Mouse (Mus musculus) G1E (cell line): ENCODE data around the gene Sp7. TPM values are rescaled to one million over a fixed set of nuclear protein-coding genes. Genes with fewer than 3 reads are reported as not detected.

Experiments used
- ATAC-seq: 2 replicates; pipeline ENCODE4 v1.8.0; 2016; ENCODE audit warnings: mild to moderate bottlenecking; ENCODE audit not compliant: insufficient number of reproducible peaks, poor library complexity, low FRiP score, severe bottlenecking; ENCODE audit errors: extremely low read depth
- DNase-seq: peaks from one replicate; pipeline ENCODE4 v3.0.0; 2012; ENCODE audit warnings: low spot score
- H3K27me3 ChIP-seq: 2 replicates; pipeline ENCODE4 v1.6.1; 2012; ENCODE audit warnings: mild to moderate bottlenecking, low read length, inconsistent platforms; ENCODE audit not compliant: insufficient read depth
- H3K36me3 ChIP-seq: replicated peaks from 2 replicates; pipeline ENCODE3; 2012; ENCODE audit warnings: mild to moderate bottlenecking, inconsistent platforms
- H3K4me1 ChIP-seq: 2 replicates; pipeline ENCODE4 v1.6.1; 2012; ENCODE audit warnings: low read depth, low read length, inconsistent platforms, mixed read lengths; ENCODE audit not compliant: insufficient read depth
- H3K4me3 ChIP-seq: 2 replicates; pipeline ENCODE4 v1.5.1; 2012; ENCODE audit warnings: low read depth, mild to moderate bottlenecking, inconsistent platforms, low read length, moderate library complexity, mixed read lengths
- H3K9me3 ChIP-seq: replicated peaks from 2 replicates; pipeline ENCODE4 v1.6.1; 2012; ENCODE audit warnings: inconsistent platforms
- CTCF ChIP-seq: IDR thresholded peaks from 2 replicates; pipeline ENCODE4 v1.5.1; 2012; ENCODE audit warnings: low read depth, low read length, inconsistent platforms, mixed read lengths
- GATA1 ChIP-seq: IDR thresholded peaks from 2 replicates; pipeline ENCODE4 v1.6.1; 2012; ENCODE audit warnings: borderline replicate concordance, low read length, inconsistent platforms, mixed read lengths
- GATA2 ChIP-seq: IDR thresholded peaks from 2 replicates; pipeline ENCODE4 v1.6.1; 2012; ENCODE audit warnings: low read depth, low read length, inconsistent platforms, borderline replicate concordance
- POLR2AphosphoS5 ChIP-seq: IDR thresholded peaks from 2 replicates; pipeline ENCODE4 v1.6.1; 2012; ENCODE audit warnings: low read depth, low read length, inconsistent platforms; ENCODE audit not compliant: insufficient replicate concordance
- TAL1 ChIP-seq: conservative IDR thresholded peaks from 2 replicates; pipeline ENCODE4 v1.6.1; 2012; ENCODE audit warnings: low read depth, low read length, inconsistent platforms, mixed read lengths
- polyA plus RNA-seq: library from polyadenylated mRNA; stranded (reverse); fragments of >175 nt; gene quantifications from 2 replicates; pipeline ENCODE4 v1.2.3, GENCODE M21; 2012
- total RNA-seq, 2 experiments: library from RNA; stranded (forward) in 1 of 2; stranded (reverse) in 1 of 2; fragments of 200-1000 nt in 1 of 2; fragments of >200 nt in 1 of 2; fragmentation: Nextera tagmentation in 1 of 2; gene quantifications; 2 replicates each; pipeline ENCODE4 v1.2.3; 2014 to 2017

Sp7 gene
- total RNA-seq (2014; fragmentation: Nextera tagmentation) (not detected in 2 replicates), total RNA-seq (2017) (0.06 and 0.16 TPM in 2 replicates), polyA plus RNA-seq (not detected in 2 replicates)

- Histone ChIP-seq H3K4me1 (peaks cover 34% of the 10 kb centered on the region), H3K9me3 (no peaks in the 10 kb centered on the region), H3K4me3 (no peak within 1 kb of the TSS; the same call in 1 of the 2 replicates), H3K27me3 (peaks cover 79% of the 10 kb centered on the region), H3K36me3 (no peaks in the 10 kb centered on the region)
- DNase-seq (no peak), ATAC-seq (no peak)
- TF ChIP-seq GATA2 (no peak), GATA1 (no peak), POLR2AphosphoS5 (no peak), CTCF (no peak), TAL1 (no peak)
Observed at GRCm38 (mm10) chr15:102366733-102367344, at the start of gene Sp7. TSS of gene Sp7 (minus strand) at chr15:102367182.

GRCm38 (mm10) chr15:102413687-102414086 is 46.7 kb upstream of the Sp7 start:
- Histone ChIP-seq H3K4me3 (no peak overlapping the region), H3K36me3 (peaks cover 67% of the 10 kb centered on the region), H3K4me1 (peaks cover 33% of the 10 kb centered on the region), H3K27me3 (no peaks in the 10 kb centered on the region), H3K9me3 (no peaks in the 10 kb centered on the region)
- no peak for ATAC-seq
- no peak for TF ChIP-seq TAL1
- no peak for TF ChIP-seq POLR2AphosphoS5
- TF ChIP-seq CTCF, result no peak
- no peak for TF ChIP-seq GATA2
- TF ChIP-seq GATA1, result no peak
- DNase-seq, result no peak

GRCm38 (mm10) chr15:102411077-102411476 is 44.1 kb upstream of the Sp7 start:
- ATAC-seq, result no peak
- Histone ChIP-seq H3K9me3 (no peaks in the 10 kb centered on the region), H3K27me3 (no peaks in the 10 kb centered on the region), H3K36me3 (peaks cover 68% of the 10 kb centered on the region), H3K4me3 (no peak overlapping the region; the same call in 1 of the 2 replicates), H3K4me1 (peaks cover 49% of the 10 kb centered on the region)
- no peak for TF ChIP-seq GATA1
- no peak for TF ChIP-seq CTCF
- TF ChIP-seq POLR2AphosphoS5, result no peak
- TF ChIP-seq TAL1, result no peak
- no peak for TF ChIP-seq GATA2
- DNase-seq, result no peak

GRCm38 (mm10) chr15:102409286-102409685 is 42.3 kb upstream of the Sp7 start:
- ATAC-seq, result no peak
- Histone ChIP-seq H3K36me3 (peaks cover 63% of the 10 kb centered on the region), H3K4me1 (peaks cover 59% of the 10 kb centered on the region), H3K9me3 (no peaks in the 10 kb centered on the region), H3K4me3 (peak overlapping the region; percentile 62; the same call in 1 of the 2 replicates), H3K27me3 (no peaks in the 10 kb centered on the region)
- TF ChIP-seq POLR2AphosphoS5 (no peak), CTCF (no peak), TAL1 (no peak), GATA2 (no peak), GATA1 (no peak)
- no peak for DNase-seq

GRCm38 (mm10) chr15:102408558-102409130 is 41.7 kb upstream of the Sp7 start:
- DNase-seq (no peak), ATAC-seq (no peak)
- no peak for TF ChIP-seq TAL1
- no peak for TF ChIP-seq GATA1
- TF ChIP-seq CTCF, result no peak
- TF ChIP-seq GATA2, result no peak
- no peak for TF ChIP-seq POLR2AphosphoS5
- H3K4me1 ChIP-seq, result peaks cover 59% of the 10 kb centered on the region
- H3K36me3 ChIP-seq, result peaks cover 57% of the 10 kb centered on the region
- H3K27me3 ChIP-seq, result no peaks in the 10 kb centered on the region
- H3K4me3 ChIP-seq, result peak overlapping the region; percentile 14; the same call in 1 of the 2 replicates
- no peaks in the 10 kb centered on the region for H3K9me3 ChIP-seq

GRCm38 (mm10) chr15:102407681-102408557 is 40.9 kb upstream of the Sp7 start:
- TF ChIP-seq TAL1 (no peak), GATA2 (no peak), CTCF (no peak), POLR2AphosphoS5 (no peak), GATA1 (no peak)
- DNase-seq (no peak), ATAC-seq (no peak)
- H3K4me1 ChIP-seq, result peaks cover 56% of the 10 kb centered on the region
- no peaks in the 10 kb centered on the region for H3K27me3 ChIP-seq
- peak overlapping the region; percentile 14; the same call in 1 of the 2 replicates for H3K4me3 ChIP-seq
- no peaks in the 10 kb centered on the region for H3K9me3 ChIP-seq
- H3K36me3 ChIP-seq, result peaks cover 54% of the 10 kb centered on the region
